Mouse (Mus musculus) heart, postnatal 0 days (tissue): ENCODE results near the gene Ly6g6f.

ENCODE experiments used
- CTCF ChIP-seq: IDR thresholded peaks from 2 replicates; pipeline ENCODE4 v1.5.1; 2016; ENCODE audit warnings: antibody characterized with exemption, control low read depth, low read depth
- EP300 ChIP-seq: IDR thresholded peaks from 2 replicates; pipeline ENCODE4 v1.6.1; 2016; ENCODE audit warnings: antibody characterized with exemption, low read depth

- TF ChIP-seq CTCF: no peak
- TF ChIP-seq EP300: no peak
These were observed 17.0 kb downstream of the Ly6g6f start for GRCm38 (mm10) chr17:35068213-35068914.
